Mouse (Mus musculus) heart, postnatal 4 days (tissue): ENCODE results near the gene As3mt. TPM values are rescaled to one million over a fixed set of nuclear protein-coding genes. Genes with fewer than 3 reads are reported as not detected.
"Not testable (repeated sequence)": the region's sequence is repeated elsewhere in the genome, so short reads cannot be mapped to it uniquely, and the experiment has no call there.

Source experiments
- DNase-seq: peaks from one replicate; pipeline ENCODE4 v3.0.0; 2021
- total RNA-seq, 2 experiments: library from RNA; stranded (reverse); gene quantifications; 2 replicates each; pipeline ENCODE4 v1.2.3; 2021

Gene As3mt
- total RNA-seq, 2 experiments from 2014 or later = 57.5 to 59.1 TPM

GRCm38 (mm10) chr19:46699011-46699481 lies 8.2 kb upstream of the As3mt start:
- no peak for DNase-seq

DNA sequence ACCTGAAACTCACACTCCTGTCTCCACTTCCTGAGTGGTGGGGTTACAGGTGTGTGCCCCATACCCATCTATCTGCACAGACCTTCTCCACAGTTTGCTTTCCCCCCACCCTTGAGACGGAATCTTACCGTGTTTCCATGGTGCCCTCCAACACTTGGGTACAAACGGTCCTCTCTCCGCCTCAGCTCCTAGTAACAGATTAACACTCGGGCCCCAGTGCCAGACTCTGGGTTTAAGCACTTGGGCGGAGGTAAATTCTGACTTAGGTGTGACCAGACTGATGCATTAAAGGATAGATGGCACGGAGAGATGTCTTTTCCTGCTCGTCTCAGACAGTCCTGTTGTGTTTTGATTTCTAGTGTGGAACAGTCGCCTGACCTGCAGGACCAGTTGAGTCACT lies 6.1 kb upstream of the As3mt start:
- DNase-seq = no peak

GRCm38 (mm10) chr19:46705779-46706495 lies 1.3 kb upstream of the As3mt start:
- DNase-seq = no peak

DNA sequence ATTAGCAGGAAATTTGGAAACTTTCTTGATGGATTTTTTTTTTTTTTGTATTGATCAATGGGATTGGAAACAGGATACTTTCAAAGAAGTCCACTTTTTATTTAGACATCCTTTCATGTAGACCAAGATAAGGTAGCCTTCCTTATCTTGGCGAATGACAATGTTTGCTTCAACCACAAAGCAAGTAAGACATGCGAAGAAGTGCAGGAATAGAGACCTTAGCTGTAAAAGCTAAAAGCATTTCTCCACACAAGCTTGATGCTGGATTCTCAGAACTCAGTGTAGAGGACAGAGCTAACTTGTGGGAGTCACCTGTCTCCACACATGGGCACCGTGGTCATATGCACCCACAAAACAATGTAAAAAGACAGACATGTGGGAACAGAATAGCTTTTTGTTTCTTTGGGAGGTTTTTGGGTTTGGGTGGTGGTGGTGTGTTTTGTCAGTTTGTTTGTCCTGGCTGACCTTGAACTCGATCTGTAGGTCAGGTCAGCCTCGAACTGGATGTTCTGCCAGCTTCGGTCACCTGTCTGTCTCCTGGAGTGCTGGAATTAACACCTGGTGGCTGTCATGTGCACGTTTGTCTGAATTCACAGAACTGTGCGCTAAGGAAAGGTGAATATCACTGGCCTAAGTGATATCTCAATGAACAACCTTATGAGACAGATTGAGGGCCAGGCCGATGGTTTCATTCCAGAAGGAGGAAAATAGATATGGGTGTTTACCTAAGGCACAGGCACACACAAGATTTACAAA lies 540 bp upstream of the As3mt start:
- no peak for DNase-seq

DNA sequence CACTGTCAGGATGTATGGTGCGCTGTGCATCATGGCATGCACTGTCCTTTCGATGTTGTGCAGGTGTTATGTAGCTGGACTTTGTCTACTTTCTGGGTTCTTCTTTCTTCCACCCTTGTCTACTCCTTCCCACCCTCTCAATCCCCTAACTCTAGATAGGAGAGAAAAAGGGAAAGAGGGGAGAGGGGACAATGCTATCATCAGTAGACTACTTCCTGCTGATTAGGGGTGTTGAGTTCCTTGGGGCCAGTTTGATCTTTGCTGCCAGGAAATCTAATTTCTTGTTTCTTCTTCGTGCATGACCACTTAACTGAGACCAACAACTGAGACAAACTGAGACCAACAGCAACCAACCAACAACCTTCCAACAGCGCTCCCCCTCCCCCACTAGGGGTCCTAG lies 3.4 kb downstream of the As3mt start:
- no peak for DNase-seq

DNA sequence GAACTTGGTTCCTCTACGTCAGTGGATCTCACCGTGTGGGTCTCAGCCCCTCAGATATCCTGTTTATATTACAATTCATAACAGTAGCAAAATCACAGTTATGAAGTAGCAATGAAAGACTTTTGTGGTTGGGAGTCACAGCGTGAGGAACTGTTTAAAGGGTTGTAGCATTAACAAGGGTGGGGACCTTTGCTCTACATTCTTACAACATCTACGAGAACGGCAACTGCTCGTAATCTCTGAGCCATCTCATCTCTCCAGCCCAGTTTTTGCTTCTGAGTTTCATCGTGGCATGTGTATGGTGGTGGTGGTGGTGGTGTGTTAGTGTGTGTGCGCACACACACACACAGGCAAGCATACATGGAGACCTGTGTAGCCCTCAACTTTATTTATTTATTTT lies 7.0 kb downstream of the As3mt start:
- no peak for DNase-seq

GRCm38 (mm10) chr19:46715016-46715415 lies 7.8 kb downstream of the As3mt start:
- no peak for DNase-seq

- no peak for DNase-seq
Measured at GRCm38 (mm10) chr19:46718150-46718549, 10.9 kb downstream of the As3mt start.

DNA sequence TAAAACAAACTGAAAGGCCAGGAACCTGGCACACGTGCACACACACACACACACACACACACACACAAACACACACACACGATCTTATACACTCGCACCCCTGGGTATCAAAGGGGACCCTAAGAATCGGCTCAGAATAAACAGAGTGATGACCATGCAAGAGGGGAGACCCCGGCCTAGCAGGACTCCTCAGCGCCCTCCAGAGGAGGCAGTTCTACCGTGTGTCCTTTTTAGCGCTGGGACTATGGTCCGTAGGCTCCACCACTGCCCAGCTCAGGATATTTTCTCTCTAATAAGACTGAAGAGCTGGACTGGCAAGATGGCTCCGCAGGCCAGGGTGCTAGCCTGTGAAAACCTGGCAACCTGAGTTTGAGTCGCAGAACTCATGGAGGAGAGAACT lies 17.2 kb downstream of the As3mt start:
- DNase-seq = no peak

GRCm38 (mm10) chr19:46726142-46726541 lies 18.9 kb downstream of the As3mt start:
- DNase-seq = no peak

DNA sequence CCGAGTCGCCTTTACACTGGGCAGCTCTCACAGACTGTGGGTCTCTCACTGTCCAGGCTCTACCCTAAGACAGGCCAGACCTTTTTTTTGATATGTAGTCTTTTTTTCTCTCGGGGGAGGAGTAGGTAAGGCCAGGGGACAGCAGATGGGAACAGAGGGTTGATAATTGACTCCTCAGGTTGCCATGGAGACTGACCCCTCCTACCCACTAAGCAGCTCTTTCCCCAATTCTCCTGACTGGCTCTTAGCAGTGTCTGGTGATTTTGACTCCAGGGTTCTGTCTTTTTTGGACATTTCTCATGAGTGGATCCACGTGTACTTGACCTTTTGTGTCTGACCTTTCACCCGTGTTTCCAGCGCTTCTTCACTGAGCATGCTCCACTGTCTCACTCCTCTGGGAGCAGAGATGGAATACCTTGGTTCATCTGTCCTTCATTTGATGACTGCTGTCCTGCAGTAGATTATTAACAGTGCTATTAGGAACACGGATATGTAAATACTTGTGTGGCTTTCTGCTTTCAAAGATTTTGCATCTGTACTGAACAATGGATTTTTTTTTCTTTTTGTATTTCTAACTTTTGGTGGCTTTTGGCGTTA lies 20.0 kb downstream of the As3mt start:
- no peak for DNase-seq

GRCm38 (mm10) chr19:46727945-46728540 lies 20.8 kb downstream of the As3mt start:
- no peak for DNase-seq

- DNase-seq = no peak
Measured at GRCm38 (mm10) chr19:46728909-46729308, 21.7 kb downstream of the As3mt start.

DNA sequence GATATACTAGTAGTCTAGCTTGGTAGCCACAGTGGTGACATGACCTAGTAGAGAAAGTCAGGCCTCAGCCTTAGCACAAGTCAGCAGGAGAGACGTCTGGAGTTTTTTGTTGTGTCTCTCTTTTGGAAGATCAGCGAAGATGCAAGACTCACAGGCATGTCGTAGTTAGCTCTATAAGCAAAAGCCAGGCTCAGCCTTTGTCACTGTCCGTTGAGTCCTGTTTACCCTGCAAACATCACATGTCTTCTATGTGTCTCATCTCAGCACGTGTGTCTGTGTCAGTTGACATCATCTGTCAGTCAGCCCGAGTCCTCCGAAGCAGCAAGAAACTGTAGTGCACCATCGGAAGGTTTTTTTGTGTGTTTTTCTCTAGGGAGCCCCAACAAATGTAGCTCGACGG lies 24.1 kb downstream of the As3mt start:
- DNase-seq = no peak

- not testable (repeated sequence) for DNase-seq
Measured at GRCm38 (mm10) chr19:46732673-46733072, 25.4 kb downstream of the As3mt start.

DNA sequence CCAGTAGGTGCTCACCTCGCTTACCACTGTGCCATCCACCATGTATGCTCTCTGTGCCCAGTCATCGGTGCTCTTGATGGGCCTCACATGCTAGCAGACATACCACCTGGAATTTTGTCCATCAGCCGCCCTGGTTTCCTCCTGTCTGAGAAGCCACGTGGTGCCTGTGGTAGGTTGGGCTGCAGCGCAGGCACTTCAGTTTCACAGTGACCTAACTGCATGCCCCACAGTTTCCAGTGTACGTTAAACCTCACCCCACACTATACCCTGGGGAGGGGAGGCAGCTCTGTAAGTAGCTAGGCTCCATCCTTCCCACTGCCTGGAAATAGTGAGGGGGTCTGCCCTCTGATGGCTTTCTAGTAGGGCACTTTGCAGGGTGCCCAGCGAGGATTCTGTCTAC lies 26.4 kb downstream of the As3mt start:
- DNase-seq = no peak

DNA sequence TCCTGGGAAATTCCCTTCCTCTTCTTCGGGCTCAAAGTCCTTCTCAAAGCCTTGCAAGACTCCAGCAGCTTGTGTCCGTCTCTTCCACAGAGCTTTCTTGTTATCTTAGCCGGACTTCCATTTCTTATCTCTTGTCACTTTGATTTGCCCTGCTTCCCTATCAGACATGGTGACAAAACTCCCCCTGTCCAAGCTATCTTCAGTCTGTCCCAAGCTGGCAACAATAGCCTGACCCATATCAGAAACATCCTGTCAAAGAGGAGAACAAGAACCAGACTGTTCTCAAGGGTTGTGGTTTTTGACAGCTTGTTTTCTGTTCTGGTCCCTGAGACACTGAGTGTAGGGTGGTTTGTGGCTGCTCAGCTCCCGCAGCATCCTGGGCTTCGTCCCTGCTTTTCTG lies 28.0 kb downstream of the As3mt start:
- no peak for DNase-seq

DNA sequence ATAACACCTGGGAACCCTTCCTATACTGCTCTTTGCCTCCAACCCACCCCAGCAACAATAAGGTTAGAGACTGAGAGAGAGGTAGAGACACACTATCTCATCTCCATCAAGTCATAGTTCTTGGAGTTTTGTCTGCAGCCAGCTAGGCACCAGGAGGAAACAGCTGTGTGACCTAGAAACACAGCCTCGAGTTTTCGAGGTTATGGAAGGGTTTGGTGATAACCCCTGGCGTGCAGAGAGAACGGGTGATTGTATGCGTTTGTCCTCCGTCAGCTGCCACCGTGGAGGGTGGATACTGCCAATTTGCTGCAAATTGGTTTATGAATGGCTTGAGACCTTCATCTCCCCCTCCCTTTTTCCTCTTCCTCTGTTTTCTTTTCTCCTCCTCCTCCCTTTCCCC lies 29.8 kb downstream of the As3mt start:
- no peak for DNase-seq

- DNase-seq = peak; percentile 79
Measured at GRCm38 (mm10) chr19:46740341-46741008, 33.2 kb downstream of the As3mt start.

DNA sequence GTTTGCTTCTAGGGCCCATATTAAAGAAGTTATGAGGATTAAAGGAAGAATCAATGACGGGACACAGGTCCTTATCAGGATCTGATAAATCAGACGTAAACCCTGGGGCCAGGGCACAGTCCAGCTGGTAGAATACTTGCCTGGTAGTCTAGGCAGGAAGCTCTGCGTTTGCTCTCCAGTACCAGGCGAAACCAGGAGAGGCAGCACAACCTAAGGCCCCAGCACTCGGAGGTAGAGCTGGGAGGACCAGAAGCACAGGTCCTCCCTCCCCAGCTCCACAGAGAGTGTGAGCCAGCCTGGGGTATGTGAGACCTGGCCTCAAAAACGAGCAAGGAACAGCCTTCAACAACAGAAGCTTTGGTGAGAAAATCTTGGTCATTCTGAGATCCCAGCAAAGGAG lies 34.3 kb downstream of the As3mt start:
- DNase-seq = no peak

DNA sequence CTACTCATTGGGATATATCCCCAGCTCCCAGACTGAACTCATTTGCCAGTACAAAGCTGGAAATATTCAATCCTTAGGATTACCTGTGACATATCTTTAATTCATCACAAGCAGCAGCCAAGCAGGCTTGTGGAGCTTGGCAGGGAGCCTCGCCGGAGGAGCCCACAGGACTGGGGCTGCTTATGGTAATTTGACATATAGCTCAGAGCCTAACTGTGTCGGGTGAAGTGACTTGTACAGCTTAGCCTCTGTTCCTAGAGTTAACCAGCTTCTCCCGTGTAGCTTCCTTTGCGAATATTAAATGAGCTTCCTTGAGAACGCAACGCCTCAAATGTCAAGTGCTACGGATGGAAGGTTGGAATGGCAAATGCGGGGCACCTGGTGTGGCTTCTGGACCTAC lies 37.4 kb downstream of the As3mt start:
- no peak for DNase-seq

DNA sequence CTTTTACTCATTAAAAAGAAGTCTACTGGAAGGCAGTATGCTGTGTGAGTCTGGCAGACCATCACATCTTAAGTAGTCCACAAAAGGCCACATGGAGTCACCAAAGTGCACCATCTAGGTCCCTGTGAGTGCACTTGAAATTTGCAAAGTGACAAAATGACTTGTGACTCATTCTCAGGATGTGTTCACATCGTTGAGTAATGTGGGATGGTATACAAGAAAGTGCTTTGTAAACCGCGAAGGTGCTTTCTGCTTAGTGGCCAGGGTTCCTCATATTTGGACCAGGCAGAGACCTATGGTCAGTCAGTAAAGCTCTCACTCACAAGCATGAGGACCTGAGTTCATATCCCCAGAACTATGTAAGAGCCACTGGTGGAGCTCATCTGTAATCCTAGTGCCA lies 40.5 kb downstream of the As3mt start:
- DNase-seq = no peak

- DNase-seq = no peak
Measured at GRCm38 (mm10) chr19:46752235-46752634, 45.0 kb downstream of the As3mt start.
